Mouse (Mus musculus): ENCODE measurements around the gene Ccr7.

Ccr7 gene

DNA sequence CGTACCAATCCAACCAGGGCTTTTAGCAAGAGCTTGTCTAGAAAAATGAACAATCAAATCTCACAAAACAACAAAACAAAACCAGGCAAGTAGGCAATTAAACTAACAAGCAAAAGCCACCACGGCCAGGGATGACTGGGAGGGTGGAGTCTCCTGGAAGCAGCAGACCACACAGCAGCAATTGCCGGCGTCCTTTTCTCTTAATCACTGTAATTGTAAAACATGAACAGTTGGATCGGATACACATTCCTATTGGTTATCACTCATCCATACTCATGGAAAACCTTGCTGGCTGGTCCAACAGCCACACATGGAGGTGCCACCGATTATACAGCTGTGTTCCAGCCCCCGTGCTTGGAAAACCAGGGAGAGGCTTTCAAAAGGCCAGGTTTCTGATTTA is 37.0 kb downstream of the Ccr7 start:
- in situ Hi-C loops (cut with MboI) = loop anchor here (10.0 kb wide), 1 partner anchor 193 kb away; the partner anchor contains the start of gene Rara

DNA sequence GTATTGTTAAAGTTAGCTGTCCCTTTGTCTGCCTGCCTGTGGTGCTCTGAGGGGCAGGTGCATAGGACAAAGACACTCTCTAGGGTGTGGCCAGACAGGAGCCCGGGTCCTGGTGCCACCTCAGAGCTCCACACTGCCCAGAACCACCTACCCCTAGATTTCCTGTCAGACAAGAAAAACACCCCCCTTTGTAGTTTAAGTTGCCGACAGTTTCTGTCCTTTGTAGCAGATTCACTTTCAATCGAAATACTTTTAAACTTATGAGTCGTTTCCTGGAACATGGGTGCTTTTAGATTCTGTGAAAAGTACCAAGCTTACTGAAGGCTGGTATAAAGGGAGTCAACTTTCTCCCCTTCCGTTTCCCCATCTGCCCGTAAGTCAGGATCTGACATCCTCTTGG is 38.9 kb downstream of the Ccr7 start:
- in situ Hi-C loops (cut with MboI) = loop anchor here (10.0 kb wide), 1 partner anchor 191 kb away; the partner anchor contains the start of gene Rara

DNA sequence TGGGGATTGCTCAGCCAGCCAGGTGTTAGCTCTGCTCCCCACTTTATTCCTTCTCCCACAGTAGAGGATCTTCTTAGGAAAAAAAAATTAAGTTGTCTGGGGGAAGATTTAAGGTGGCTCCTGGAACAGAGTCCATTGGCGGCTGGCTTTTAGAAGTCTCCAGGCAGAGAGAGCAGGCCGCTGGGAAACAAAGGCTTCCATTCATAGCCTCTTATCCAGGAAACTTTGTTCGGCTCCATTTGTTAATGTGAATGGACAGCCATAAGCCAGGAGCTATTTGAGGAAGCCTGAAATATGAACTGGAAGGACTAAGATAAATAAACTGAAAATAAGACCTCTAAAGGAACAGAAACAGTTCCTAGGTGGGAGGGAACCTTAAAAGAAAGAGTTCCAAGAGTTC is 41.8 kb downstream of the Ccr7 start:
- in situ Hi-C loops (cut with MboI) = loop anchor here (10.0 kb wide), 1 partner anchor 188 kb away; the partner anchor contains the start of gene Rara

GRCm38 (mm10) chr11:99112700-99113099 is 42.2 kb downstream of the Ccr7 start:
- in situ Hi-C loops (cut with MboI) = loop anchor here (10.0 kb wide), 1 partner anchor 188 kb away; the partner anchor contains the start of gene Rara

DNA sequence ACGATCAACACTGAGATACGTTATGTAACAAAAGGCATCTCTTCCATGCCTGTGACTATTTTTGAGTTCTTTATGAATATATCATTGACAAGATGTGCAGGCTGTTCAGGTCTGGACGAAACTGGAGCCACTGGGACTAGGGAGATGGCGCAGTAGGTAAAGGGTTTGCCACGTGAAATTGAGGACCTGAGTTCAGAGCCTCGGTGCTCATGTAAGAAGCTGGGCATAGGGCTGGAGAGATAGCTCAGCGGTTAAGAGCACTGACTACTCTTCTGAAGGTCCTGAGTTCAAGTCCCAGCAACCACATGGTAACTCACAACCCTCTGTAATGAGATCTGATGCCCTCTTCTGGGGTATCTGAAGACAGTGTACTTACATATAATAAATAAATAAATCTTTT is 43.2 kb downstream of the Ccr7 start:
- in situ Hi-C loops (cut with MboI) = loop anchor here (10.0 kb wide), 1 partner anchor 187 kb away; the partner anchor contains the start of gene Rara

- in situ Hi-C loops (cut with MboI) = loop anchor here (10.0 kb wide), 1 partner anchor 186 kb away; the partner anchor contains the start of gene Rara
These were observed 43.7 kb downstream of the Ccr7 start for GRCm38 (mm10) chr11:99111155-99111554.

DNA sequence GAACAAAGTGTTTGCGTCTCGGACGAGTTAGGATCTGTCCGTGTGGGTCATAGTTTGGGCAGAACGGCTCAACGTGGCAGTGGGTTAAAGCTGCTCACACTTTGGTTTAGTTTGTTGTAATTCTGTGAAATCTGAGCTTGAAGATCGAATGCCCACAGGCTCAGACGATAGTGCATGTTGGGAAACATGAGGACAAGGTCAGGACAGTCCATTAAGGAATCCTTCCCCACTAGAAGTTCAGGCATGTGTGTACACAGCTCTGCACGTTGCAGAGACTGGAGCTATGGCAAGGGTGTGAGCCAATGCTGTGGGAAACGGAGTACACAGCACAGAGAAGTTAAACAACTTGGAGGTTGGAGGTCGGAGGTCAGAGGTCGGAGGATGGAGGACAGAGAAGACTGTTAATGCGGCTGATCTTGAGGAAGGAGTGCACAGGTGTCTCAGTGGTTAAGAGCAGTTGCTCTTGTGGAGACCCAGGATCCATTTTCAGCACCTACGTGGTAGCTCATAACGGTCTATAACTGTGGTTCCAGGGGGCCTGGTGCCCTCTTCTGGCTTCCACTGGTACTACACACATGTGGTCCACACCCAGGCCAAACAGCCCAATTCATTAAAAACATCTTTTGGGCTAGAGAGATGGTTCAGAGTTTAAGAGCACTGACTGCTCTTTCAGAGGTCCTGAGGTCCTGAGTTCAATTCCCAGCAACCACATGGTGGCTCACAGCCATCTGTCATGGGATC is 44.3 kb downstream of the Ccr7 start:
- in situ Hi-C loops (cut with MboI) = loop anchor here (10.0 kb wide), 1 partner anchor 186 kb away; the partner anchor contains the start of gene Rara

DNA sequence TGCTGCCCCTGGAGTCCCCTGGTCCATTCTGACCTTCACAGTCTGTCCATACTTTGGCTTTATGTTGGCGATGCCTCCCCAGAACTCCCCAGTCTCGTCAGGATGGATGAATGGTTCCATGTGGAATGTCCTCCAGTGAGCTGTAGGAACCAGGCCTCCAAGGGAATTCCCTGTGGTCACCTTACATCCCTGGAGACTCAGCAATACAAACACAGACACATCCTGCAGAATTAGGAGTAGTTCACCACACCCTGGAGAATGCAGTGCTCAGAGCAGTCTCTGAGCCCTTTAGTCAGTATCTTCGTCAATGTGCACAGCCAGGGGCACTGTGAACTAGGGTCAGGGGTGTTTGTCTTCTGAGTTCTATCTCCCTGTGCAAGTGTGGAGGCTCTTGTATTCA is 46.6 kb downstream of the Ccr7 start:
- in situ Hi-C loops (cut with MboI) = no loop called here

GRCm38 (mm10) chr11:99105981-99106726 is 48.7 kb downstream of the Ccr7 start:
- in situ Hi-C loops (cut with MboI) = no loop called here

DNA sequence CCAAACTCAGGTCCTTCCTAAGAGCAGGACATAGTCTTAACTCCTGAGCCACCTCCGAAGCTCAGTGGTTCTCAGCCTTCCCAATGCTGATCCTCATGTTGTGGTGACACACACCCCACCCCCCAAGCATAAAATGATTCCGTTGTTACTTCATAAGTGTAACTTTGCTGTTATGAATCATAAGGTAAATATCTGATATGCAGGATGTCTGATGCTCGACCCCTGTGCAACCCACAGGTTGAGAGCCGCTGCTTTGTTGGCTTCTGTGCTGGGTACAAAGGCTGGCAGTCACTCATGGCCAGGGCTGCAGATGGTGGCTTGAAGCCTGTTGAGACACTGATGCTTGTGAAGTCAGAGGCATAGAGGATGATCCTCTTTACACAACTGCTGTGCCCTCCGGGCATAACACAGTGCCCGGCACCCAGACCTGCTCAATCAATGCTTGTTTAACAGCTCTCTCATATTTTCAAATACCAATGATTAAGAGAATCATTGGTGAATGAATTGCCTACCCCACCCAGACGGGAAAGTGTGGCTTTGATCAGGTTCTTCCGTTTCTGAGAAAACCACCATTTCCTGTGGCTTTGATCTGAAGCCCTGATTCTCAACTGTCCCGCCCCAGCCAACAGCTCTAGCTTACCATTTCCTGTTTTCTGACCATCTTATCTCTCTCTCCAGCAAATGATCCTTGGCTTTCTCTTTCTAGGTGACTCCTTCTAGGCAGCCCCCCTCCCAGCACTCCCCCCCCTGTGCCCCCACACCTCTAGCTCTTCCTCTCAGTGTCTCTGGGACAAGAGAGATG is 50.1 kb downstream of the Ccr7 start:
- in situ Hi-C loops (cut with MboI) = no loop called here

GRCm38 (mm10) chr11:99102575-99103270 is 52.2 kb downstream of the Ccr7 start:
- in situ Hi-C loops (cut with MboI) = no loop called here

GRCm38 (mm10) chr11:99101693-99102092 is 53.2 kb downstream of the Ccr7 start:
- in situ Hi-C loops (cut with MboI) = no loop called here

DNA sequence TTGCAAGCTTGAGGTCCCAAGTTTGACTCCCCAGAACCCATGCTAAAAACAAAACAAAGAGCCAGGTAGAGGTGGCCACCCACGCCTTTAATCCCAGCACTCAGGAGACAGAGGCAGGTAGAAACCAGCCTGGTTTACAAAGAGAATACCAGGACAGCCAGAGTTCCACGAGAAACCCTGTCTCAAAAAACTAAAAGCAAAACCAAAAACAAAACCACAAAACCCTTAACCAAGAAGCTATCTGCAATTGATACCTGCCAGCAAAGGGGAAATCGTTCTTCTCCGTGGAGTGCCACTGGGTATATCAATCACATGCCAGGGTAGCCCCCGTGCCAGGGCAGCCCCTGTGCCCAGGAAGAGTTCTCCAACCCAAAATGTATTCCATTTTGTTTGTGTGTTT is 54.7 kb downstream of the Ccr7 start:
- in situ Hi-C loops (cut with MboI) = no loop called here

GRCm38 (mm10) chr11:99099516-99099915 is 55.4 kb downstream of the Ccr7 start:
- in situ Hi-C loops (cut with MboI) = no loop called here

DNA sequence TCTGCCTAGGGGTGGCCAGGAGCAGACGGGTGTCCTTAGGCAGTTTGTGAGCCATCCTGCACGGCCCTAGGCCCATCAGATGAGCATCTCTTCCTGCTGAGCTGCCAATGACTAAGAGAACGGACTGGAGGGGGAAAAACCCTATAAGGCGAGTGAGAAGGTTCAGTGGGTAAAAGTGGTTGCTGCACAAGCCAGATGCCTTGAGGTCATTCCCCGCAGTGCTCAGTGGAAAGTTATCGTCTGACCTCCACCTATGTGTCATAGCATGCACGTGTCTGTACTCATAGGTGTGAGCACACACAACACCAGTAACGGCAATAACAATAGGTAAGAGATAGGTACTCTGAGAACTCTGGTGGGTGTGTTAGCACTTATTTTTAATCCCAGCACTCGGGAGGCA is 56.0 kb downstream of the Ccr7 start:
- in situ Hi-C loops (cut with MboI) = no loop called here

DNA sequence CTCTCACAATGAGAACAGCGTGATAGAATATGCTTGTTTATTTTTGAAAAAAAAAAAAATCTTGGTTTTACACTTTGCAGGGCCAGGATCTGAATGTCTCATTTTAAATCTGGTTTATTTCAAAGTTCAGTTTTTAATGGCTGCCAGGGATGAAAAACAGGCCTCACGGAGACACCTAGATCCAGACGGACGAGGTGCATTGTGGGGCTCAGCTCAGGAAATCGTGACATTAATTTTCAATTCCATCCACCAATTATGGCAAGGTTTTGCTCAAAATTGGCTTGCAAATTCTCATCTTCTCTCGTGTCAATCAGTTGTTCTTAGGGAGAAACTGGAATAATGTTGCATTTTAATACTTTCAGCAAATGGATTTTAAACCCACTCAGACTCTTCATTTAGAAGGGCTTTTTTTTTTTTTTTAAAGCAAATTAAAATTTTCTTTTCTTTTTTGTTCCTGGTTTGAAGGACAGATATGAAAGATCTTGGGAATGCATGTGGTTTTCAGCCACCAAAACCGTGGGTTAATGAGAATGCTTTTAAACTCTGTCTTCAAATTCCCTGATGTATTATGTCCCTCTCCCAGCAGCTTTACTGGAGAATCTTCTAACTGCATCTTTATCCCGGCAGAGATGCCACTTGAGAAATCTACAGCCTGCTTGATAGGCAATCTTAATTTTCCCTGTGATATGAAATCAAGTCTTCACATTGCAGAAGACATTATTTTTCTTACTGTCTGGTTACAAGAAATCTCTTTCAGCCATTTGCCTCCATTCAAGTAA is 57.7 kb downstream of the Ccr7 start:
- in situ Hi-C loops (cut with MboI) = no loop called here

DNA sequence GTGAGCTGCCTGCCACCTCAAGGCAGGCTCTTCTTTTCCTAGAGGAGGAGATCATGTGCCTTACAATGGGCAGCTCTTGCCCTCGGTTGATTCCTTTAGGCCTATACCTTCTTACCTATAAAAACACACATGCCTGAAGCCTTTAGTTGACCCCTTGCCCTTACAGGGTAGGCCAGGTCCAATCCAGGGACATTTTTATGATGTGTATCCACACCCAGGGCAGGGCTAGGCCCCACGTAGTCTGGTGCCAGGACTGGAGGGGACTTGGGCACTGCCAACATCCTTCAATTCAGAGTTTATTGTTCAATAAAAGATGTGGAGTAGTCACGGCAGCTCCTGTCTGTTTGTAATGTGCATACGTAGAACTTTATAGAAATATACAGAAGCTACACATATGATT is 58.5 kb downstream of the Ccr7 start:
- in situ Hi-C loops (cut with MboI) = no loop called here

- in situ Hi-C loops (cut with MboI) = no loop called here
These were observed 59.1 kb downstream of the Ccr7 start for GRCm38 (mm10) chr11:99095759-99096158.

DNA sequence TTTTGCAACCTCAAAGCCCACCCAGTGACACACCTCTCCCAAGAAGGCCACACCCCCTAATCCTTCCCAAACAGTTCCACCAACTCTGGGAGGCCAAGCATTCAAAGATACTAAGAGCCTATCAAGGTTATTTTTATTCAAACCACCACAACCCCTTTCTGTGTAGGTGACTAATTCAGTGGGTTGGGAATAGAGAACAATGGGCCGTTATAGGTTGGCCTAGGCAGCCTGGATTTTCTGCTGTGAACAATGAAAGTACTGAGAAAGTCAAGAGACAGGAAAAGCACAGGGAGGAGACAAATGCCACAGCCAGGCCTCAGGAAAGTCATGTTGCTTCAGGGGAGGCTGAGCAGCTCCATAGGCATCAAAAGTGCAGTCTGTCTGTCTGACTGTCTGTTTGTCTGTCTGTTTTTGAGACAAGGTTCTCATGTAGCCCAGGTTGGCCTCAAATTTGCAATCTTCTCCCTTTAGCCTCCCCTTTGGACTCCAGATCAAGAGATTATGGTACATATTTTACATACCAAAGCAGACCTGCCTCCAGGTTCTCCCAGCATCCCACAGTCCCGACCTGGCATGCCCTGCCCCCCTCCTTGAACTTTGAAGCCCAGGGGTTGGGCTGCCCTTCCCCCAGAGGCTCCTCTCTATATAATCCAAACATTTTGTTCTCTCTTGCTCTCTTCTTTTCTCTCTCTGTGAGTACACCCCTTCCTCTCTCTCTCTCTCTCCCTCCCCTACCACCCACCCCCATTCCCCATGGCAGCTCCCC is 59.8 kb downstream of the Ccr7 start:
- in situ Hi-C loops (cut with MboI) = no loop called here
